Mouse (Mus musculus) stomach, postnatal 0 days (tissue): ENCODE measurements at regions not wholly inside any gene's neighbourhood (a gene's known extent, or its start where the extent isn't known, plus 50 kb on each side); places are given as distances from the start of the nearest gene placed in this dataset.

ENCODE experiments used
- ATAC-seq: fragments of 200-750 bp; cut with Nextera tagmentation; 2 replicates; pipeline ENCODE4 v1.8.0; 2017; ENCODE audit not compliant: low FRiP score, low TSS enrichment
- DNase-seq: peaks from one replicate; pipeline ENCODE4 v3.0.0-alpha.2; 2016; ENCODE audit warnings: low spot score
- H3K27ac ChIP-seq: fragments of 300-500 bp; sonication (generic); replicated peaks from 2 replicates; pipeline ENCODE4 v1.5.1; 2014; ENCODE audit warnings: mild to moderate bottlenecking, control low read depth
- H3K27me3 ChIP-seq: fragments of 300-500 bp; sonication (generic); 2 replicates; pipeline ENCODE4 v1.6.1; 2014; ENCODE audit warnings: low read length; ENCODE audit not compliant: control insufficient read depth, insufficient read depth
- H3K36me3 ChIP-seq: fragments of 300-500 bp; sonication (generic); 2 replicates; pipeline ENCODE4 v1.6.1; 2014; ENCODE audit warnings: low read length, mixed read lengths; ENCODE audit not compliant: control insufficient read depth, insufficient read depth
- H3K4me1 ChIP-seq: fragments of 300-500 bp; sonication (generic); replicated peaks from 2 replicates; pipeline ENCODE4 v1.6.1; 2014; ENCODE audit warnings: antibody characterized with exemption; ENCODE audit not compliant: control insufficient read depth, insufficient read depth
- H3K4me2 ChIP-seq: fragments of 300-500 bp; sonication (generic); replicated peaks from 2 replicates; pipeline ENCODE4 v1.6.1; 2014; ENCODE audit warnings: low read depth, mild to moderate bottlenecking, control low read depth, moderate library complexity
- H3K4me3 ChIP-seq: fragments of 300-500 bp; sonication (generic); 2 replicates; pipeline ENCODE4 v1.5.1; 2014; ENCODE audit warnings: low read depth, low read length, control low read depth
- H3K9ac ChIP-seq: fragments of 300-500 bp; sonication (generic); 2 replicates; pipeline ENCODE4 v1.6.1; 2014; ENCODE audit warnings: mild to moderate bottlenecking, low read length, control low read depth, mixed read lengths
- H3K9me3 ChIP-seq: fragments of 300-500 bp; sonication (generic); 2 replicates; pipeline ENCODE4 v1.6.1; 2016; ENCODE audit warnings: low read length; ENCODE audit not compliant: control insufficient read depth
- CTCF ChIP-seq: IDR thresholded peaks from 2 replicates; pipeline ENCODE4 v1.5.1; 2016; ENCODE audit warnings: antibody characterized with exemption, low read depth, mild to moderate bottlenecking, moderate library complexity
- EP300 ChIP-seq: optimal IDR thresholded peaks from 2 replicates; pipeline ENCODE3; 2016; ENCODE audit warnings: antibody characterized with exemption
- WGBS: fragments of 180-500 bp; shearing (Covaris S2); extraction: QIAGEN DNeasy Blood & Tissue Kit; methylation state at CpG from one replicate; pipeline ENCODE4 v1.1.7; 2014; 5-methylcytosine and 5-hydroxymethylcytosine counted together

DNA sequence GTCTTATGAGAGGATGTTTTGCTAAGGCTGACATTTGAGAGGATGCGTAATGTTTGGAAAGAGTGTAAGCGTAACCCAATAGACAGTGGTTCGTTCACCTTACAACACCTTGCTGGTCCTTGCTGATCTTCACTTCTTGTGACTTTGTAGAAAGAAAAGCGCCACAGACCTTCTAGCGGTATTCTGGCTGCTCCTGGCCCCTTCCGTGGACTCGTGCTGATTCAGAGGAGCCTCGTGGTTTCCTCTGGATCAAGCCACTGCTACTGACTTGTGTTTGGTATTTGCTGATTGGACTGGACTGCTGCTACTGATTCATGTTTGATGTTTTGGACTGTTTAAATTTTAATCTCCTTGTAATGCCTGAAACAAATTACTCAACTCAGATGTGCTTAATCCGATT lies 174.1 kb upstream of the Hmga2 start:
- no peaks in the 10 kb centered on the region for H3K27me3 ChIP-seq
- no peak for ATAC-seq
- 94% methylated on average over 9 of the region's 9 CpGs for WGBS
- H3K9ac ChIP-seq, result no peak overlapping the region
- no peaks in the 10 kb centered on the region for H3K36me3 ChIP-seq
- H3K9me3 ChIP-seq, result no peaks in the 10 kb centered on the region
- H3K27ac ChIP-seq, result no peak overlapping the region
- TF ChIP-seq CTCF, result no peak
- no peak for TF ChIP-seq EP300
- no peak for DNase-seq
- no peaks in the 10 kb centered on the region for H3K4me1 ChIP-seq
- H3K4me2 ChIP-seq, result no peak overlapping the region
- no peak overlapping the region for H3K4me3 ChIP-seq

DNA sequence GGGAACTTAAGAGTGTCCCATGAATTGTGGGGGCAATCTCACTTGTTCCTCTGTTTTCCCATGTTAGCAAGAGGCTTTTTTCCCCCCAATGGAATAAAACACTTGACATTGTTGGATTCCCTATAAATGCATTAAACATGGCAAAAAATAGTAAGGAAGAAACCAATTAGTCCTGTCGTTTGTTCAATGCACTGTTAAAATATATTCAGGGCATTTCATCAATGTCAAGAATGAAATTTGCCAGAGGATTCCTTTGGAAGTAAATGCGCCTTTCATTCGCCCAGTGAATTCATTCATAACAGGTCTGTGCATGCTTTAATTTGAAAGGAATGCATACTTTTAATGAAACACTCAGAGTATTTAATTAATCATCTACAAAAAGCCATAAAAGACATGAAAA lies 172.5 kb upstream of the Hmga2 start:
- no peaks in the 10 kb centered on the region for H3K36me3 ChIP-seq
- no peak overlapping the region for H3K27ac ChIP-seq
- no peak for ATAC-seq
- TF ChIP-seq CTCF (no peak), EP300 (no peak)
- no peak overlapping the region for H3K9ac ChIP-seq
- 47% methylated on average over 3 of the region's 3 CpGs for WGBS
- H3K4me1 ChIP-seq, result no peaks in the 10 kb centered on the region
- no peaks in the 10 kb centered on the region for H3K9me3 ChIP-seq
- H3K4me2 ChIP-seq, result no peak overlapping the region
- no peak for DNase-seq
- H3K4me3 ChIP-seq, result no peak overlapping the region
- no peaks in the 10 kb centered on the region for H3K27me3 ChIP-seq

DNA sequence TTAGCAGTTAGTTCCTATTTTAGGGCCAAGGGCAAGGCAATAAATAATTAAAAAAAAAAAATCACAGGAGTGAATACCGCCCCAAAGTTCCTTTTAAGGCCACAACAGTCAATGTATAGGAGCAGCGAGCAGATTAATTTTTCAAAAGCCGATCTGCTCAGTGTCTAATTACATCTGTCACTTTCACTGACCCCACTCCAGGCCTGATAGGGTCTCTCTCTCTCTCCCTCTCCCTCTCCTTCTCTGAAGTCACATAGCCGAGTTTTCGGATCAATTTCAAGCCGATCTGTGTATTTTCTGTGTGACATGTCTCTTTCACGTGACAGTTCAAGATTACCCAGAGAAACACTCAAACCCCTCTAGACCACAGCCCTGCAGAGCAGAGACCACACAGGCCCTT lies 171.8 kb upstream of the Hmga2 start:
- no peak overlapping the region for H3K27ac ChIP-seq
- TF ChIP-seq EP300 (no peak), CTCF (no peak)

DNA sequence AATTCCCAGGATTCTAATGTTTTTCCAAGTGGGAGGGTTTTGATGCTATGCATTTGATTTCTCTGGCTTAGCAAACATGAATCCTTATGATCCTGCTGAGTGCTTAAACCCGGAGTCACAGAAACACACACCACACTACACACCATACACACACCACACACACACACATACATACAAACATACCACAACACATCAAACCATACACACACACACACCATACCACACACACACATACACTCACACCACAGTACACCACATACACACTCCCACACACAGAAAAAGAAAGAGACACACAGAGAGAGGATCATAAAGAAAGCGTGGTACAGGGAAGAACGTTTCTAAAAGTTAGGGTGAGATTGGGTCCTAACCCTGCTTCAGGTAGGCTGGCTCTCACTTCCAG lies 171.1 kb upstream of the Hmga2 start:
- H3K4me3 ChIP-seq, result no peak overlapping the region
- H3K4me1 ChIP-seq, result no peaks in the 10 kb centered on the region
- TF ChIP-seq CTCF (no peak), EP300 (no peak)
- H3K27ac ChIP-seq, result no peak overlapping the region
- no peak overlapping the region for H3K9ac ChIP-seq
- DNase-seq, result no peak
- peak overlapping the region; percentile 45 for H3K4me2 ChIP-seq
- 44% methylated on average over 3 of the region's 3 CpGs for WGBS
- ATAC-seq, result no peak
- no peaks in the 10 kb centered on the region for H3K27me3 ChIP-seq
- H3K9me3 ChIP-seq, result no peaks in the 10 kb centered on the region
- H3K36me3 ChIP-seq, result no peaks in the 10 kb centered on the region

More for the DNA sequence above, 171.8 kb upstream of the Hmga2 start:
- Histone ChIP-seq H3K27me3 (no peaks in the 10 kb centered on the region), H3K4me1 (no peaks in the 10 kb centered on the region), H3K9me3 (no peaks in the 10 kb centered on the region), H3K9ac (no peak overlapping the region), H3K36me3 (no peaks in the 10 kb centered on the region), H3K4me2 (no peak overlapping the region), H3K4me3 (no peak overlapping the region)
- DNase-seq (no peak), ATAC-seq (no peak)
- 68% methylated on average over 7 of the region's 7 CpGs for WGBS

DNA sequence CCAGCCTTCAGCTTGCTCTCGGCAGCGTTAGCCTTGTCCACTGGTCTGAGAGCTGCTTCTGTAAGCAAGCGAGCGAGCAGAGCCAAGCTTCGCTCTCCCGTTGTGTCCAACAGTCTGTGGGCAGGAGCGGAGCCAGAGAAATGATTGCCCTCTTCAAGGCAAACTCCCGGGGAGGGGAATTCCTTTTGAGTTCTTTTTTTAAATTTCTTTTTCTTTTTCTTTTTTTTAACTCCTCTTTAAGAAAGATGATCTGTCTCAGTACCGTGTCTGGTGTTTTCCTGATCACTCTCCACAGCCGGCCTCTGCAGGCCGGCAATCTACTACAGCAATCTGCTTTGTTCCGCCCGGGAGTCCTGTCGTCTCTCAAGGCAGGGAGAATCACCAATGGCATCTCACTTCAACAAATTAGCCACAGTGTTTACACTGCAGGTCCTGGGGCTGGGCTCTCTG lies 170.6 kb upstream of the Hmga2 start:
- Histone ChIP-seq H3K9me3 (no peaks in the 10 kb centered on the region), H3K27me3 (no peaks in the 10 kb centered on the region), H3K9ac (no peak overlapping the region), H3K36me3 (no peaks in the 10 kb centered on the region), H3K4me3 (peak overlapping the region; percentile 6; the same call in 1 of the 2 replicates), H3K4me2 (peak overlapping the region; percentile 45), H3K27ac (no peak overlapping the region), H3K4me1 (no peaks in the 10 kb centered on the region)
- peak; percentile 51; the same call in 1 of the 2 replicates for ATAC-seq
- peak; percentile 39 for DNase-seq
- TF ChIP-seq CTCF (no peak), EP300 (no peak)
- WGBS, result 12% methylated on average over 14 of the region's 14 CpGs

DNA sequence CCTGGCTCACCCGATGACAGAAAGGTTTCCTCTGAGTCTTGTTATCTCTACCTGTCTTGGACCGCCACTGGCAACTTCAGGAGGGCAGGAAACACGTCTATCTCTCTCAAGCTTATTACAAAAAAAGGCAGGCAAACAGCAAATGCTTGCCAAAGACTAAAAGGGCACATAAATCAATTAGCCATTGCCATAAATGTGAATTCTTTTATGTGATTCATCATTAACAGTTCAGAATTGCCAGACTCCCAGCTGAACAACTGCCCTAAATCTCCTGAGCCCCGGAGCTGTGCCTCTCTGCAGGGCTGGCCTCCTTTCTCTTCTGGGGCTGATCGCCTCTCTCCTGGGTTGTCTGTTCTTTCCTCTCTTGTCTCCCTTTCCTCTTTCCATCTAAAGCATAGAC lies 164.6 kb upstream of the Hmga2 start:
- 37% methylated on average over 5 of the region's 5 CpGs for WGBS
- ATAC-seq (no peak), DNase-seq (no peak)
- H3K9ac ChIP-seq, result no peak overlapping the region
- H3K4me2 ChIP-seq, result no peak overlapping the region
- no peaks in the 10 kb centered on the region for H3K9me3 ChIP-seq
- H3K27ac ChIP-seq, result no peak overlapping the region
- H3K36me3 ChIP-seq, result no peaks in the 10 kb centered on the region
- TF ChIP-seq CTCF (no peak), EP300 (no peak)
- no peak overlapping the region for H3K4me3 ChIP-seq
- H3K27me3 ChIP-seq, result no peaks in the 10 kb centered on the region
- H3K4me1 ChIP-seq, result no peaks in the 10 kb centered on the region
